Mouse (Mus musculus) heart, embryonic 14.5 days (tissue): ENCODE results near the gene Gramd4. TPM values are rescaled to one million over a fixed set of nuclear protein-coding genes. Genes with fewer than 3 reads are reported as not detected.

Experiments used
- ATAC-seq: fragments of 200-750 bp; cut with Nextera tagmentation; 2 replicates; pipeline ENCODE4 v1.8.0; 2017; ENCODE audit warnings: low read depth, moderate TSS enrichment; ENCODE audit not compliant: insufficient number of reproducible peaks, insufficient read depth, low FRiP score
- H3K27ac ChIP-seq, 2 experiments: fragments of 200-500 bp in 1 of 2; fragments of 300-500 bp in 1 of 2; sonication (generic) in 1 of 2; replicated peaks in 1 of 2; 2 replicates each; pipeline ENCODE4 v1.5.1; 2012 to 2014; ENCODE audit warnings: low read depth in 2 of 2, low read length in 2 of 2, control low read depth in 1 of 2, mild to moderate bottlenecking in 1 of 2, mixed read lengths in 1 of 2; ENCODE audit not compliant: control insufficient read depth in 1 of 2, insufficient read depth in 1 of 2
- H3K27me3 ChIP-seq: fragments of 300-500 bp; sonication (generic); 2 replicates; pipeline ENCODE4 v1.6.1; 2014; ENCODE audit warnings: mild to moderate bottlenecking, low read length, control low read depth; ENCODE audit not compliant: control insufficient read depth, insufficient read depth
- H3K36me3 ChIP-seq: fragments of 300-500 bp; sonication (generic); 2 replicates; pipeline ENCODE4 v1.6.1; 2014; ENCODE audit warnings: mild to moderate bottlenecking, control low read depth, low read length, mixed read lengths; ENCODE audit not compliant: control insufficient read depth, insufficient read depth
- H3K4me1 ChIP-seq, 2 experiments: fragments of 200-500 bp in 1 of 2; fragments of 300-500 bp in 1 of 2; sonication (generic) in 1 of 2; 2 replicates each; pipeline ENCODE4 v1.6.1; 2012 to 2014; ENCODE audit warnings: low read length in 2 of 2, control low read depth in 1 of 2, mixed read lengths in 1 of 2; ENCODE audit not compliant: control insufficient read depth in 2 of 2, insufficient read depth in 2 of 2
- H3K4me2 ChIP-seq: fragments of 300-500 bp; sonication (generic); 2 replicates; pipeline ENCODE4 v1.6.1; 2014; ENCODE audit warnings: mild to moderate bottlenecking, low read length
- H3K4me3 ChIP-seq, 2 experiments: fragments of 200-500 bp in 1 of 2; fragments of 300-500 bp in 1 of 2; sonication (generic) in 1 of 2; 2 replicates each; pipeline ENCODE4 v1.5.1; 2012 to 2014; ENCODE audit warnings: low read length in 2 of 2, mild to moderate bottlenecking in 2 of 2, control low read depth in 1 of 2, low read depth in 1 of 2, moderate library complexity in 1 of 2; ENCODE audit not compliant: control insufficient read depth in 1 of 2, insufficient read depth in 1 of 2
- H3K9ac ChIP-seq: fragments of 300-500 bp; sonication (generic); 2 replicates; pipeline ENCODE4 v1.6.1; 2014; ENCODE audit warnings: mild to moderate bottlenecking, low read length
- H3K9me3 ChIP-seq: fragments of 300-500 bp; sonication (generic); 2 replicates; pipeline ENCODE4 v1.6.1; 2016; ENCODE audit warnings: low read length, control low read depth; ENCODE audit not compliant: control insufficient read depth
- WGBS: fragments of 180-500 bp; shearing (Covaris S2); extraction: QIAGEN DNeasy Blood & Tissue Kit; methylation state at CpG from one replicate; pipeline ENCODE4 v1.1.7; 2014; 5-methylcytosine and 5-hydroxymethylcytosine counted together
- polyA plus RNA-seq: library from polyadenylated mRNA; unstranded; fragments of >200 nt; fragmentation: Nextera tagmentation; extraction: Ambion mirVana; gene quantifications from 2 replicates; pipeline ENCODE4 v1.2.1, GENCODE M21; 2014

Gene Gramd4
- polyA plus RNA-seq, 1 experiment from 2014 or later, result 10.9 TPM

DNA sequence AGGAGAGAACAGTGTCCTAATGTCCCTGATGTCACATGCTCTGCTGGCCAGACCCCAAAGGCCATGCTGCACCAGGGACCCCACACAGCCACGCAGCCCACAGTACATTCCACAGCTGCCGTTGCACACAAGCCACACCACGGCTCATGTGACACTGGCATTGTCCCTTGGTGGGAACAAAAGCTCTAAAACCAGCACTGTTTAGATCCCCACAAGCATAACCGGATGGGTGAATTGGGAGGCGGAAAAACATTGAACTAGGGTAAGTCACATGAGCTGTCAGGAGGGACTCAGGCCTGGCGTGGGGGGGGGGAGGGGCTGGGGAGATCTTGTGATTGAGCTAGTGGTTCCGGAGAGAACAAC is 111.0 kb downstream of the Gramd4 start:
- Histone ChIP-seq H3K4me3 (no peak overlapping the region), H3K36me3 (peaks cover 15% of the 10 kb centered on the region), H3K9me3 (no peaks in the 10 kb centered on the region), H3K27ac (no peak overlapping the region), H3K27me3 (no peaks in the 10 kb centered on the region), H3K4me1 (peaks cover 41 to 54% of the 10 kb centered on the region in 2 experiments), H3K9ac (no peak overlapping the region), H3K4me2 (no peak overlapping the region)
- WGBS, result 36% methylated on average over 7 of the region's 7 CpGs
- ATAC-seq, result no peak

DNA sequence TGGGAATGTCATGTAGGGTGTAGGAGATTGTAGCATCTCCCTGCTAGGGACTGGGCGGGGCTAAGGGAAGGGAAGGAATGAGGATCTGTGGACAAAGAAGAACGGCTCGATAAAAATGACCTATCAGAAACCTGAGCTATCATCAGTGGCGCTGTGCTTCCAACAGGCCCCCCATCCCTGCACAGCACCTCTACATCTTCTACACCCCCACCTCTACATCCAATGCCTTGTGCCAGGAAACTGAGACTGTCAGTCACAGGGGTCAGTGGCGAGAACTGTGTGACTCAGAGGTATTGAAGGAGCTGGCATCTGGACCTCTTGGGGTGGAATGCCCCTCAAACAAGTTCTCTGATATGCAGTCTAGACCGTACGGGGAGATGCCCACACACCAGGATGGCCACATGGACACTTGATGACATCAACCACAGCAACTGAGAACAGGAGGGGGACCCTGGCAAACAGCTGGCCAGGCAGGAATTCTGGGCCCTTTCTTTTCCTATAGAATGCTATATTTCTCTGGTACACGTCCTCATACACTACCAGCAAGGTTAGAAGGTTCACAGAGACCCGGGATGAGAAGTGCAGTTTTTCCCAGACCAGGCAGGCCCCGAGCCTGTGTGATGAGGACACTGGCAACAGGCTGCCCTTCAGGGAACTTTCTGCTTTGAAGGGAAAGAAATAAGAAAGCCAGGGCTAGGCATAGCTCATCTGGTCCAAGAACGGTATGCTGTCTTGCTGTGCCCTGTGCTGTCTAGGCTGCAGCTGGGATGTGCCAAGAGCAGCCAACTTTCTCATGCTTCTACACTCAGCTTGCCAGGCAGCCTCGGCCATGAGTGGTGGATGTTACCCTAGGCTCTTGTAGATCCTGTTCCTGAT is 111.7 kb downstream of the Gramd4 start:
- peak overlapping the region; percentile 46; the same call in 1 of the 2 replicates for H3K9ac ChIP-seq
- peaks cover 48 to 61% of the 10 kb centered on the region in 2 experiments for H3K4me1 ChIP-seq
- H3K36me3 ChIP-seq, result peaks cover 8% of the 10 kb centered on the region
- no peaks in the 10 kb centered on the region for H3K9me3 ChIP-seq
- H3K27ac ChIP-seq, result peak overlapping the region; percentile 15 to 53; a peak in 2 of 4 replicates
- no peak for ATAC-seq
- no peaks in the 10 kb centered on the region for H3K27me3 ChIP-seq
- no peak overlapping the region for H3K4me3 ChIP-seq
- WGBS, result 54% methylated on average over 12 of the region's 12 CpGs
- no peak overlapping the region for H3K4me2 ChIP-seq

DNA sequence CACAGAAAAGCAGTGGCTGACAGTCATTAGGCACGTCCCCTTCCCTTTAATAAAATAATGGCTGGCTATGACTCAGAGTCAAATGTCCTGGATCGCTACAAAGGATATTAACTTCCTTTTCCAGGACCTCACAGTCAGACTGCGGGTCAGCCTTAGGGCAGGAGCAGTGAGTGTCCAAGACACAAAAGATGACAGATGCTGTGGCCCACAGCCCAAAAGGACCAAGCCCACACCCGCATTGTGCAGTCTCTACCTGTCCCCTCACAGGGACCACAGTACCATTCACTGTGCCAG is 112.3 kb downstream of the Gramd4 start:
- peaks cover 53 to 65% of the 10 kb centered on the region in 2 experiments for H3K4me1 ChIP-seq
- no peak for ATAC-seq
- H3K27me3 ChIP-seq, result no peaks in the 10 kb centered on the region
- WGBS, result 73% methylated on average over 4 of the region's 4 CpGs
- H3K27ac ChIP-seq, result peak overlapping the region in 1 of 2 experiments; percentile 53; a peak in 2 of 4 replicates
- no peak overlapping the region for H3K4me3 ChIP-seq
- peaks cover 2% of the 10 kb centered on the region for H3K36me3 ChIP-seq
- H3K9me3 ChIP-seq, result no peaks in the 10 kb centered on the region
- no peak overlapping the region for H3K4me2 ChIP-seq
- no peak overlapping the region for H3K9ac ChIP-seq

DNA sequence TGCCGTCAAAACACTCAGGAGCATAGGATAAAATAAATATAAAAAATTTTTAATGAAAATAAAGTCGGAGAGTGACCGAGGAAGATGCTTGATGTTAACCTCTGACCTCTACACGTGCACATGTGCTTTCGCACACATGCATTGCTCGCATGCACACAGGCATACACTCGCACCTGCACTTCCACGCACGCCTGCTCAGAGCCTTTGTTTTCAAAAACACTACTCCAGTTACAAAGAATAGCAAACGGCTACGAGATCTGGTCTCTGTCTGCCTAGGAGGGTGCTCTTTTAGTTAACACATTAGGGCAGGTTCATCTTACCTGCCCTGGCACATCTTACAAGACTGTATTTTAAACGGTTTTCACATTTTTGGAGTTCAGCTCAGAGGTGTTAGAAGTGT is 113.8 kb downstream of the Gramd4 start:
- Histone ChIP-seq H3K9me3 (no peaks in the 10 kb centered on the region), H3K27ac (peak overlapping the region in 1 of 2 experiments; percentile 64; a peak in 2 of 4 replicates), H3K27me3 (no peaks in the 10 kb centered on the region), H3K4me3 (no peak overlapping the region), H3K4me2 (no peak overlapping the region), H3K9ac (no peak overlapping the region), H3K4me1 (peaks cover 58 to 73% of the 10 kb centered on the region in 2 experiments), H3K36me3 (no peaks in the 10 kb centered on the region)
- no peak for ATAC-seq
- WGBS, result 81% methylated on average over 12 of the region's 12 CpGs

DNA sequence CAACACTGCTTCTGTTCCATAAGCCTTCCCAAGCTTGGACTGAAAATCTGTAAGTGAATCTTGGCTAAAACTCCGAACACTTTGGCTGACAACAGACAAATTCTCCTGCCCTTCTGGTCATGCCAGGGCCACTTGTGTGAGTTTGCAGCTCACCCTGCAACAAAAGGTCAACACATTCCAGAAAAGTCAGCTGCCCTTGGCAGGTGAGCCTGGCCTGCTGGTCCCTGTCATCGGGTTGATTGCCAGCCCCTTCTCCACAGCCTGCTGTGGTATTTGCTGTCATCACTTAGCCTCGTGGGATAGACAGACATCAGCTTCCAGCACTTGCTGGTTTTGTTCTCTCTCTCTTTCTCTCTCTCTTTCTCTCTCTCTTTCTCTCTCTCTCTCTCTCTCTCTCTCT is 114.6 kb downstream of the Gramd4 start:
- H3K9me3 ChIP-seq, result no peaks in the 10 kb centered on the region
- WGBS, result 7% methylated on average over 3 of the region's 3 CpGs
- peak overlapping the region; percentile 35; the same call in 1 of the 2 replicates for H3K4me2 ChIP-seq
- no peaks in the 10 kb centered on the region for H3K36me3 ChIP-seq
- no peak overlapping the region for H3K9ac ChIP-seq
- no peaks in the 10 kb centered on the region for H3K27me3 ChIP-seq
- no peak overlapping the region for H3K4me3 ChIP-seq
- peak; percentile 68 for ATAC-seq
- peak overlapping the region; percentile 42 to 64; a peak in 3 of 4 replicates for H3K27ac ChIP-seq
- peaks cover 62 to 79% of the 10 kb centered on the region in 2 experiments for H3K4me1 ChIP-seq

DNA sequence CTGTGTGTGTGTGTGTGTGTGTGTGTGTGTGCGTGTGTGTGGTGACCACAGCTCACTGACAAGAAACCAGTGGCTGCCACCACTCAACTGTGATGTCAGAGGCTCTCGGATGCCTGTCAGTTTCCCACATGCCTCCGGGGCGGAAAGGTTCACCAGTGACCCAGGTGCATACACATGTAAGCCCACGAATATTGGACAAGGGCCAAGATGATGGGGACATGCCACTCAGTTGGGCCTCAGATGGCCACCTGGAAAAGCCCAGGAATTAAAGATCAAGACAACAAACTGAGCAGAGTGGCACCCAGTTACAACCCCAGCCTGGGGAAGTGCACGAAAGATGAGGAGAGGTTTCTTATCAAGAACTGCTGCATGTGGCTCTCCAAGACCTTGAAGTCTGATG is 115.0 kb downstream of the Gramd4 start:
- no peaks in the 10 kb centered on the region for H3K9me3 ChIP-seq
- H3K4me2 ChIP-seq, result peak overlapping the region; percentile 24
- H3K4me3 ChIP-seq, result no peak overlapping the region
- peaks cover 65 to 82% of the 10 kb centered on the region in 2 experiments for H3K4me1 ChIP-seq
- peak overlapping the region; percentile 15 to 64; a peak in 3 of 4 replicates for H3K27ac ChIP-seq
- no peaks in the 10 kb centered on the region for H3K27me3 ChIP-seq
- no peaks in the 10 kb centered on the region for H3K36me3 ChIP-seq
- peak; percentile 27 for ATAC-seq
- H3K9ac ChIP-seq, result no peak overlapping the region
- WGBS, result 23% methylated on average over 6 of the region's 6 CpGs

DNA sequence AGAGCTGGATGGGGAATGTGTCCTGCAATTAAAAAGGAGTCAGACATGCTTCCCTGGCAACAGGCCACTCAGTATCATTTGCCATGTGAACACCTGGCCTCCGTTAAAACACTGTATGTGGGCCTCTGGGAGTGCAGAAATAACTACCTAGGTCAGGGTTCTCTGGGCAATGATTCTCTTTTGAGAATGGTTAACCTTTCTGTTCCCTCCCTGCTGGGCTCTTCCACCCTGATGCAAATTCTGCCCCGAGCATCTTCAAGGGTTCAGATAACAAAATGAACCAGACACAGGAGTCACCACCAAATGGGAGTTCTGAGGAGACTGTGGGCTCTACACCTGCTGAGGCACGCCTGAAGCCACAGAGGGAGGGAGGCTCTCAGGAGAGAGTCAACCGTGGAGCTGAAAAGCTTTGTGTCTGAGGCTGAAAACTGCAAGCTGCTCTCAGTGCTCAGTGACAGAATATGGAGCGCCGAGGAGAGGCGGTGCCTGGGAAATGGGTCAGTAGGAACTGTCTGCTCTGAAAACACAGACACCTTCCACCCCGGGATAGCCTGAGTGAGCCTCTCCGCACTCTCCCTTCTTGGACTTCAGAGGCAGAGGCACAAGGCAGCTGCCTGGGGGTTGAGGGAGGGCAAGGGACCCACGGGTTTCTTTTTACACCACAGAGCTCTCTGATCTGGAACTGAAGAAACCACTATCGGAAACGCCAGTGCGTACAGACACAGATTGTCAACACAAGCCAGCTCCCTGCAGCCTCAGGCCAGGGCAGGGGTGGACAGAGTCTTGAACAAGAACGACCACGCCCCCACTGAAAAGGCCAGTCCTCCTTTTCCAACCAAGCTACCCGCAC is 115.9 kb downstream of the Gramd4 start:
- ATAC-seq, result no peak
- Histone ChIP-seq H3K4me3 (no peak overlapping the region), H3K9ac (peak overlapping the region; percentile 6; the same call in 1 of the 2 replicates), H3K27me3 (no peaks in the 10 kb centered on the region), H3K4me1 (peaks cover 61 to 74% of the 10 kb centered on the region in 2 experiments), H3K27ac (peak overlapping the region in 1 of 2 experiments; percentile 64; a peak in 2 of 4 replicates), H3K4me2 (peak overlapping the region; percentile 24), H3K9me3 (no peaks in the 10 kb centered on the region), H3K36me3 (no peaks in the 10 kb centered on the region)
- 23% methylated on average over 16 of the region's 16 CpGs for WGBS
